Mouse (Mus musculus): Measurements from ENCODE around the gene Adgrg3. TPM values are rescaled to one million over a fixed set of nuclear protein-coding genes. Genes with fewer than 3 reads are reported as not detected.
"Not testable (repeated sequence)": the region's sequence is repeated elsewhere in the genome, so short reads cannot be mapped to it uniquely, and the experiment has no call there.

Gene Adgrg3
- total RNA-seq, 2 experiments from 2014 or later: 0.23 to 0.32 TPM

GRCm38 (mm10) chr8:95002089-95002655, 15.3 kb upstream of the Adgrg3 start:
- no peak overlapping the region for H3K27ac ChIP-seq
- no peak overlapping the region for H3K4me3 ChIP-seq
- DNase-seq (ENCODE audit: extremely low spot score in 1 of 2, low spot score in 2 of 2): no peak
- no peak for TF ChIP-seq CTCF (IDR thresholded peaks at IDR 0.05)
- intact Hi-C loops (cut with DNase I): no loop called here

- DNase-seq (ENCODE audit: extremely low spot score in 1 of 2, low spot score in 2 of 2): no peak
- no peak for TF ChIP-seq CTCF (IDR thresholded peaks at IDR 0.05)
- no peak overlapping the region for H3K27ac ChIP-seq
- intact Hi-C loops (cut with DNase I): no loop called here
- H3K4me3 ChIP-seq: no peak overlapping the region
Measured at GRCm38 (mm10) chr8:95012442-95012919, 5.0 kb upstream of the Adgrg3 start.

GRCm38 (mm10) chr8:95015866-95016265, 1.6 kb upstream of the Adgrg3 start:
- Histone ChIP-seq H3K27ac (no peak overlapping the region), H3K4me3 (no peak overlapping the region)
- TF ChIP-seq CTCF (IDR thresholded peaks at IDR 0.05): no peak
- intact Hi-C loops (cut with DNase I): no loop called here
- no peak for DNase-seq (ENCODE audit: extremely low spot score in 1 of 2, low spot score in 2 of 2)

DNA sequence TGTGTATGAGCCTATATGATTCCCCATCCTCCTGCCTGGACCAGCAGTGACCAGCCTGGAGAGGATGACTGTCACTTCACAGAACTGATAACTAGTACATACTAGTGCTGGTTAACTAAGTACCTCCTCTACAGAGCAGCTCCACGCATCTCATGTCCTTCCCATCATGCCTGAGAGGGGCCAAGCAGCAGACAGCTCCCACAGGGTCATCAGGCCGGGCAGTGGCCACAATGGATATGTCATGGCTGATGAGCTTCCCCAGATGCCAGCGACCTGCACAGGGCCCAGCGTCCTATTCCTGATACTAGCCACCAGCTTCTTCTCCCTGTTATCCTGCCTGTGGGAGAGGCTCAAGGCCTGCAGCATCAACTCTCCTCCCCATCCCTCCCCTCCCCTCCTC, 808 bp upstream of the Adgrg3 start:
- no peak overlapping the region for H3K4me3 ChIP-seq
- no peak for DNase-seq (ENCODE audit: extremely low spot score in 1 of 2, low spot score in 2 of 2)
- no peak for TF ChIP-seq CTCF (IDR thresholded peaks at IDR 0.05)
- H3K27ac ChIP-seq: no peak overlapping the region
- intact Hi-C loops (cut with DNase I): no loop called here

DNA sequence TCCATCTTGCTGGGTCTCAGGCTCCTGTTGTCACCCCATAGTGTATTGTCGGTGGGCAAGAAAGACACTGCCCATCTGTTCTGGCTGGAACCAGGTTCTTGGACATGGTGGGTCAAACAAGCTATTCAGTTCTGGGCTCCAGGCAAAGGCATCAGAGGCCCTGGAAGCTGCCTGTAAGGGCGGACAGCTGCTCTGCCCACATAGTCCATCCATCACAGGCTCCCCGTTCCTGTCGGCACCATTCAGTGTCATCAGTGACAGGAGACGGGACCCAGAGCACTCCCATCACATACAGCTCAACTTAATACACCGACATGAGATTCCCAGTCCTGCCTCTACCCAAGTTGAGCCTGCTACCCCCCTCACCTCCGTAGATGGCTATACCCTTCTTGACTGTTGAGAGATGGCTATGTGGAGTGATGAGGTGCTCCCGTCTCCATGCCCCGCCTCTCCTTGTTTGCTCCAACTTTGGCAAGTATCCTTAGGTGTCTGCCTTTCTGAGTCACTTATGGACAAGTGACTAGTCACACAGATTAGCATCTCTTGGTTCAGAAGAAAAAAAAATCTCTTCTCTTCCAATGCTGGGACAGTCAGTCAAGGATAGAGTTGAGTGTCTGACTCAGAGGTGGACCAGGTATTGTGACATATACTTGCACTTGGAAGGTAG, 610 bp downstream of the Adgrg3 start:
- no peak for TF ChIP-seq CTCF (IDR thresholded peaks at IDR 0.05)
- intact Hi-C loops (cut with DNase I): no loop called here
- H3K4me3 ChIP-seq: no peak overlapping the region
- no peak overlapping the region for H3K27ac ChIP-seq
- no peak for DNase-seq (ENCODE audit: extremely low spot score in 1 of 2, low spot score in 2 of 2)

- TF ChIP-seq CTCF (IDR thresholded peaks at IDR 0.05): no peak
- intact Hi-C loops (cut with DNase I): no loop called here
- no peak overlapping the region for H3K4me3 ChIP-seq
- no peak for DNase-seq (ENCODE audit: extremely low spot score in 1 of 2, low spot score in 2 of 2)
- no peak overlapping the region for H3K27ac ChIP-seq
Measured at GRCm38 (mm10) chr8:95020293-95020777, 2.8 kb downstream of the Adgrg3 start.

DNA sequence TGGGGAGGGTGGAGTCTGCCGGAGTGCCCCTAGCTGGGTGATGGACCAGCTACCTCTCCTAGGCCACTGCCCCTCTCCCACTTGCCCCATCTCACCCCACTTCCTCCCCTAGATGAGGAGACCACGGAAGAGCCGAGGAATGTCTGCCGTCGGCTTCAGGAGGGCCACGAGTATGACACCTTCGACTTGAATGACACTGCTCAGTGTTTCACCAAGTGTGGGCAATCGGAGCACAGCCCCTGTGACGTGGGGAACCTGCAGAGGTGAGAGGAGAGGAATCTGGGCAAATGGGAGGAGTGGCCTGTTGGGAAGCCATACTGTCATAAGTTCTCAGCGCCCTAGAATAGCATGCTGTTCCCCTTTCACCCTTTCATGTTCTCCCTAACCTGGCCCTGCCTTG, 3.3 kb downstream of the Adgrg3 start:
- Histone ChIP-seq H3K27ac (no peak overlapping the region), H3K4me3 (no peak overlapping the region)
- intact Hi-C loops (cut with DNase I): no loop called here
- no peak for DNase-seq (ENCODE audit: extremely low spot score in 1 of 2, low spot score in 2 of 2)
- no peak for TF ChIP-seq CTCF (IDR thresholded peaks at IDR 0.05)

DNA sequence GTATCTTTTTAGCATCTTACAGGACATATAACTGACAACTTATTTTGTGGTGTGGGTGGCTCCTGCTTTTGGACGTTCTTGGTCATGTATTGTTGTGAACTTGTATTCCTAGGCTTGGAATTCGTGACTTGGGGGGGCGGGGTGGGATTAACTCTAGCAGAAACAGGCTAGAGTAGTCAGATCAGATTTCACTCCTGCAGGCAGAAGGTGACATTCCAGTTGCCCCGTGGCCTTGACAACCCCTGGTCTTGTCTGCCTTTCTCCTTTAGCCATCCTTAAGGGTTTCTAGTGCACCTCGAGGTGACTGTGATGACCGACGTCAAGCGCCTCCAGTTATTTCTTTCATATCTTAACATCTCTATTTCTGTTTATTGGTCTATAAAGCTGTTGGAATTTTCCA, 5.7 kb downstream of the Adgrg3 start:
- H3K27ac ChIP-seq: no peak overlapping the region
- H3K4me3 ChIP-seq: no peak overlapping the region
- DNase-seq (ENCODE audit: extremely low spot score in 1 of 2, low spot score in 2 of 2): no peak
- intact Hi-C loops (cut with DNase I): no loop called here
- TF ChIP-seq CTCF (IDR thresholded peaks at IDR 0.05): no peak

GRCm38 (mm10) chr8:95024387-95024786, 6.9 kb downstream of the Adgrg3 start:
- no peak overlapping the region for H3K4me3 ChIP-seq
- no peak overlapping the region for H3K27ac ChIP-seq
- intact Hi-C loops (cut with DNase I): no loop called here
- no peak for DNase-seq (ENCODE audit: extremely low spot score in 1 of 2, low spot score in 2 of 2)
- TF ChIP-seq CTCF (IDR thresholded peaks at IDR 0.05): no peak

- Histone ChIP-seq H3K27ac (no peak overlapping the region), H3K4me3 (no peak overlapping the region)
- intact Hi-C loops (cut with DNase I): no loop called here
- TF ChIP-seq CTCF (IDR thresholded peaks at IDR 0.05): peak; percentile 44
- no peak for DNase-seq (ENCODE audit: extremely low spot score in 1 of 2, low spot score in 2 of 2)
Measured at GRCm38 (mm10) chr8:95025421-95025820, 7.9 kb downstream of the Adgrg3 start.

- H3K4me3 ChIP-seq; H3K27ac ChIP-seq; DNase-seq (ENCODE audit: extremely low spot score in 1 of 2, low spot score in 2 of 2); intact Hi-C loops (cut with DNase I): not testable (repeated sequence)
Measured at GRCm38 (mm10) chr8:95028391-95028790, 10.9 kb downstream of the Adgrg3 start.

DNA sequence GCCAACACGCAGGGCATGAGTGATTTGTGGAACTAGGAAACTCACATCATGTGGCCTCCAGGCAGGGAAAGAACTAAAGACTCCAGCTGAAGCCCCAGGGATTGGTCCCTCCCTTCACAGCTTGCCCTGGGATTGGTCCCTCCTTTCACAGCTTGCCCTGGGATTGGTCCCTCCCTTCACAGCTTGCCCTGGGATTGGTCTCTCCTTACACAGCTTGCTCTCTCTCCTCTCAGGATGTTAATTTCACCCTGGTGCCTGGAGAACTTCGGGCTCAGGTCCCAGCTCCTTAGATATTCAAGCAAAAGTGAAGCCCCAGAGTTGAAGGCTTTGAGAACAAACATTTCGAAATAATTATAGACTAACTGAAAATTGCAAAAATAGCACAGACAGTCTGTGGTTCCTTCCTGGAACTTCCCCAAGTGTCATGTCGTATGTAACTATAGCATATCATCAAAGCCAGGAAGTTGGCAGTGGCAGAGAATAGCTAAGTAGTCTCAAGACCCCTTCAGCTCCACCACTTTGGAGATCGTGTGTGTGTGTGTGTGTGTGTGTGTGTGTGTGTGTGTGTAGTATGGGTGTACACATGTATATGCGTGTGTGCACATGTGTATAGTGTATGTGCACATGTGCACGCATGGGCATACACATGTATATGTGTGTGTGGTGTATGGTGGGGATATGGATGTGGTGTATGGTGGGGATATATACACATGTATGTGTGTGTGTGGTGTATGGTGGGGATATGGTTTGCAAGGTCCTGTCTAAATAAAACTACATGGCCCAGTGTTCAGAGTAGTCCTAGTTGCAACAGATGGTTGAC, 19.8 kb downstream of the Adgrg3 start:
- intact Hi-C loops (cut with DNase I): no loop called here
- Histone ChIP-seq H3K27ac (no peak overlapping the region), H3K4me3 (no peak overlapping the region)
- DNase-seq (ENCODE audit: extremely low spot score in 1 of 2, low spot score in 2 of 2): peak; percentile 19 to 34
- TF ChIP-seq CTCF (IDR thresholded peaks at IDR 0.05): no peak

Measured in left cerebral cortex, adult 2 months (tissue).